Mouse (Mus musculus): ENCODE results near the gene Stra6.

- TF ChIP-seq CTCF (IDR thresholded peaks at IDR 0.05; ENCODE audit: control insufficient read depth, insufficient read depth, low read length) (no peak), POLR2A (IDR thresholded peaks at IDR 0.05; ENCODE audit: borderline replicate concordance, control insufficient read depth, low read depth, low read length) (no peak)
Observed at GRCm38 (mm10) chr9:58174818-58175251, 111.2 kb downstream of the Stra6 start.

Data from bone marrow, adult 2 months (tissue).